Mouse (Mus musculus) ES-Bruce4 (cell line): ENCODE results near the gene Obscn.

Experiments
- CTCF ChIP-seq: IDR thresholded peaks from one replicate; pipeline ENCODE4 v1.8.1; 2011; ENCODE audit warnings: low read depth, low read length
- EP300 ChIP-seq: IDR thresholded peaks from 2 replicates; pipeline ENCODE4 v1.6.1; 2011; ENCODE audit warnings: low read depth, low read length; ENCODE audit not compliant: insufficient read depth
- POLR2A ChIP-seq: IDR thresholded peaks from one replicate; pipeline ENCODE4 v1.8.1; 2011; ENCODE audit warnings: low read length; ENCODE audit not compliant: insufficient read depth

GRCm38 (mm10) chr11:59159558-59159957 lies 23.4 kb upstream of the Obscn start:
- no peak for TF ChIP-seq CTCF
- TF ChIP-seq EP300: no peak
- TF ChIP-seq POLR2A: no peak
